ENCODE assay signal across 7 mouse cellular contexts in genomic region chr16:23980201-23980870, GRCm38 (mm10). TPM values are rescaled to one million over a fixed set of nuclear protein-coding genes. Genes with fewer than 3 reads are reported as not detected.
A peak's percentile ranks its signal among the peaks of the same experiment; 100 is the strongest.
DNase-seq lines count a peak whose midpoint lies in the region; ATAC-seq and TF ChIP-seq lines count a peak whose summit lies in the region.

No protein-coding gene starts in this region.

- no peaks in the 10 kb centered on the region for H3K36me3 ChIP-seq in lung, postnatal 0 days (ENCODE audit: insufficient read depth, low read length)
- H3K36me3 ChIP-seq in heart, embryonic 10.5 days = no peaks in the 10 kb centered on the region
- H3K36me3 ChIP-seq in limb, embryonic 15.5 days = peaks cover 7% of the 10 kb centered on the region
- H3K36me3 ChIP-seq in stomach, postnatal 0 days (ENCODE audit: control insufficient read depth, insufficient read depth, low read length) = no peaks in the 10 kb centered on the region

- WGBS in lung, postnatal 0 days = 17% methylated on average over 11 of the region's 11 CpGs
- WGBS in lung, adult 2 months = 23% methylated on average over 11 of the region's 11 CpGs
- 7% methylated on average over 11 of the region's 11 CpGs for WGBS in heart, embryonic 10.5 days
- WGBS in limb, embryonic 15.5 days = 19% methylated on average over 11 of the region's 11 CpGs
- 32% methylated on average over 11 of the region's 11 CpGs for WGBS in stomach, postnatal 0 days

- H3K4me1 ChIP-seq in lung, postnatal 0 days (ENCODE audit: insufficient read depth, low read depth, low read length) = peaks cover 30% of the 10 kb centered on the region
- peaks cover 27% of the 10 kb centered on the region for H3K4me1 ChIP-seq in lung, adult 2 months (ENCODE audit: control insufficient read depth, insufficient read depth, low read length)
- H3K4me1 ChIP-seq in heart, embryonic 10.5 days = peaks cover 30% of the 10 kb centered on the region
- H3K4me1 ChIP-seq in limb, embryonic 15.5 days = peaks cover 41% of the 10 kb centered on the region
- no peaks in the 10 kb centered on the region; the same call in 1 of the 2 replicates for H3K4me1 ChIP-seq in stomach, postnatal 0 days (replicated peaks; ENCODE audit: control insufficient read depth, insufficient read depth)

- peak overlapping the region; percentile 68; the same call in 1 of the 2 replicates for H3K27ac ChIP-seq in lung, postnatal 0 days (ENCODE audit: low read length)
- no peak overlapping the region for H3K27ac ChIP-seq in heart, embryonic 10.5 days
- no peak overlapping the region for H3K27ac ChIP-seq in limb, embryonic 15.5 days
- no peak overlapping the region for H3K27ac ChIP-seq in stomach, postnatal 0 days (replicated peaks)

- no peaks in the 10 kb centered on the region for H3K9me3 ChIP-seq in lung, postnatal 0 days (ENCODE audit: low read length)
- no peaks in the 10 kb centered on the region for H3K9me3 ChIP-seq in heart, embryonic 10.5 days
- H3K9me3 ChIP-seq in limb, embryonic 15.5 days = no peaks in the 10 kb centered on the region
- no peaks in the 10 kb centered on the region for H3K9me3 ChIP-seq in stomach, postnatal 0 days (ENCODE audit: control insufficient read depth, low read length)

- H3K4me2 ChIP-seq in lung, postnatal 0 days (replicated peaks; ENCODE audit: low read depth, low read length) = peak overlapping the region; percentile 80
- peak overlapping the region; percentile 76 for H3K4me2 ChIP-seq in limb, embryonic 15.5 days
- peak overlapping the region; percentile 80 for H3K4me2 ChIP-seq in stomach, postnatal 0 days (replicated peaks; ENCODE audit: low read depth)

- ATAC-seq in lung, postnatal 0 days = no peak
- no peak for ATAC-seq in limb, embryonic 15.5 days (ENCODE audit: insufficient number of reproducible peaks, low FRiP score, low TSS enrichment, low read depth)
- no peak for ATAC-seq in stomach, postnatal 0 days (ENCODE audit: low FRiP score, low TSS enrichment)

- TF ChIP-seq CTCF in lung, postnatal 0 days (IDR thresholded peaks at IDR 0.05) = no peak
- TF ChIP-seq CTCF in lung, adult 2 months (IDR thresholded peaks at IDR 0.05; ENCODE audit: insufficient read depth, low read length) = no peak
- TF ChIP-seq CTCF in stomach, postnatal 0 days (IDR thresholded peaks at IDR 0.05; ENCODE audit: low read depth) = no peak

- peak overlapping the region; percentile 46 for H3K4me3 ChIP-seq in lung, postnatal 0 days (ENCODE audit: low read depth, low read length)
- H3K4me3 ChIP-seq in lung, adult 2 months (replicated peaks; ENCODE audit: extremely low read depth, low read depth, low read length) = no peak overlapping the region
- peak overlapping the region; percentile 67 for H3K4me3 ChIP-seq in heart, embryonic 10.5 days
- H3K4me3 ChIP-seq in limb, embryonic 15.5 days = peak overlapping the region; percentile 40; the same call in 1 of the 2 replicates
- peak overlapping the region; percentile 40 for H3K4me3 ChIP-seq in stomach, postnatal 0 days (ENCODE audit: low read depth, low read length)

- DNase-seq in lung, postnatal 0 days (ENCODE audit: low spot score) = peak; percentile 37
- DNase-seq in lung, adult 2 months = no peak
- no peak for DNase-seq in heart, embryonic 10.5 days (ENCODE audit: low spot score)
- DNase-seq in stomach, postnatal 0 days (ENCODE audit: low spot score) = no peak
- DNase-seq in thymus, postnatal 14 days = no peak
- no peak for DNase-seq in adrenal gland, postnatal 10 days

- 0 out of 2 replicates have a peak overlapping the region, but pooled peaks have one; percentile 39 for H3K9ac ChIP-seq in lung, postnatal 0 days (replicated peaks; ENCODE audit: low read depth)
- H3K9ac ChIP-seq in limb, embryonic 15.5 days = no peak overlapping the region
- H3K9ac ChIP-seq in stomach, postnatal 0 days (ENCODE audit: low read length) = peak overlapping the region; percentile 55; the same call in 1 of the 2 replicates

- no peaks in the 10 kb centered on the region for H3K27me3 ChIP-seq in lung, postnatal 0 days (replicated peaks; ENCODE audit: insufficient read depth, low read length)
- H3K27me3 ChIP-seq in heart, embryonic 10.5 days (ENCODE audit: insufficient read depth, poor library complexity, severe bottlenecking) = peaks cover 25% of the 10 kb centered on the region
- H3K27me3 ChIP-seq in limb, embryonic 15.5 days = peaks cover 12% of the 10 kb centered on the region
- H3K27me3 ChIP-seq in stomach, postnatal 0 days (ENCODE audit: control insufficient read depth, insufficient read depth, low read length) = no peaks in the 10 kb centered on the region

- no peak for TF ChIP-seq POLR2A in lung, adult 2 months (IDR thresholded peaks at IDR 0.05; ENCODE audit: borderline replicate concordance, extremely low read depth, low read depth, low read length)

- TF ChIP-seq EP300 in lung, postnatal 0 days (IDR thresholded peaks at IDR 0.05) = no peak
- no peak for TF ChIP-seq EP300 in stomach, postnatal 0 days (optimal IDR thresholded peaks at IDR 0.05)

RNA-seq across cellular contexts. Expression of gene Gm37419, which starts 7.9 kb away (rescaled TPM):
- polyA plus RNA-seq in lung, postnatal 0 days (2015; fragmentation: Nextera tagmentation; extraction: Ambion mirVana) = not detected in 2 replicates
- polyA plus RNA-seq in lung, adult 2 months (2012; rRNA removed) = not detected in 2 replicates
- not detected in 2 replicates for polyA plus RNA-seq in heart, embryonic 10.5 days (2016; fragmentation: Nextera tagmentation; extraction: Ambion mirVana)
- not detected in 2 replicates for polyA plus RNA-seq in limb, embryonic 15.5 days (2015; fragmentation: Nextera tagmentation; extraction: Ambion mirVana)
- polyA plus RNA-seq in stomach, postnatal 0 days (2015; fragmentation: Nextera tagmentation; extraction: Ambion mirVana) = not detected in 2 replicates
- not detected for total RNA-seq in adrenal gland, postnatal 10 days (2021)

RNA-seq across cellular contexts. Expression of gene Bcl6, which starts 8.3 kb away (rescaled TPM):
- polyA plus RNA-seq in lung, postnatal 0 days (2015; fragmentation: Nextera tagmentation; extraction: Ambion mirVana) = 2.3 TPM in 2 replicates
- 26.0 and 28.2 TPM in 2 replicates for polyA plus RNA-seq in lung, adult 2 months (2012; rRNA removed)
- 0.05 and 0.11 TPM in 2 replicates for polyA plus RNA-seq in heart, embryonic 10.5 days (2016; fragmentation: Nextera tagmentation; extraction: Ambion mirVana)
- 3.6 and 4.2 TPM in 2 replicates for polyA plus RNA-seq in limb, embryonic 15.5 days (2015; fragmentation: Nextera tagmentation; extraction: Ambion mirVana)
- 0.23 and 0.30 TPM in 2 replicates for polyA plus RNA-seq in stomach, postnatal 0 days (2015; fragmentation: Nextera tagmentation; extraction: Ambion mirVana)
- 10 to 100 TPM; 46.6 to 53.6 TPM for total RNA-seq in adrenal gland, postnatal 10 days (2021)

RNA-seq across cellular contexts. Expression of gene Rtp2, which starts 48.1 kb away (rescaled TPM):
- polyA plus RNA-seq in lung, postnatal 0 days (2015; fragmentation: Nextera tagmentation; extraction: Ambion mirVana) = not detected in 2 replicates
- not detected in 2 replicates for polyA plus RNA-seq in lung, adult 2 months (2012; rRNA removed)
- polyA plus RNA-seq in heart, embryonic 10.5 days (2016; fragmentation: Nextera tagmentation; extraction: Ambion mirVana) = not detected in 2 replicates
- not detected in 2 replicates for polyA plus RNA-seq in limb, embryonic 15.5 days (2015; fragmentation: Nextera tagmentation; extraction: Ambion mirVana)
- polyA plus RNA-seq in stomach, postnatal 0 days (2015; fragmentation: Nextera tagmentation; extraction: Ambion mirVana) = not detected in 2 replicates
- total RNA-seq in adrenal gland, postnatal 10 days (2021) = not detected
